Mouse (Mus musculus) myocyte (in vitro differentiated cells): ENCODE results near the gene Krcc1. TPM values are rescaled to one million over a fixed set of nuclear protein-coding genes. Genes with fewer than 3 reads are reported as not detected.
"Not testable (repeated sequence)": the region's sequence is repeated elsewhere in the genome, so short reads cannot be mapped to it uniquely, and the experiment has no call there.

Experiments used
- H3K27me3 ChIP-seq: one replicate; pipeline ENCODE4 v1.6.1; 2011; ENCODE audit not compliant: control insufficient read depth, insufficient read depth, insufficient read length
- H3K36me3 ChIP-seq: one replicate; pipeline ENCODE4 v1.6.1; 2011; ENCODE audit not compliant: control insufficient read depth, insufficient read depth
- H3K4me2 ChIP-seq: one replicate; pipeline ENCODE4 v1.6.1; 2011; ENCODE audit warnings: low read depth, control low read depth
- H3K4me3 ChIP-seq: one replicate; pipeline ENCODE4 v1.5.1; 2011; ENCODE audit warnings: mild to moderate bottlenecking, control low read depth, moderate library complexity
- H3K79me2 ChIP-seq: one replicate; pipeline ENCODE4 v1.6.1; 2011; ENCODE audit not compliant: control insufficient read depth, insufficient read depth
- H3ac ChIP-seq: one replicate; pipeline ENCODE4 v1.6.1; 2011; ENCODE audit not compliant: control insufficient read depth, insufficient read length
- CEBPB ChIP-seq: IDR thresholded peaks from 2 replicates; pipeline ENCODE4 v1.6.1; 2011; ENCODE audit warnings: mild to moderate bottlenecking, moderate library complexity; ENCODE audit not compliant: poor library complexity, insufficient read depth, severe bottlenecking
- E2F4 ChIP-seq: IDR thresholded peaks from one replicate; pipeline ENCODE4 v1.6.1; 2011; ENCODE audit warnings: mild to moderate bottlenecking, control low read depth, moderate library complexity; ENCODE audit not compliant: insufficient read depth
- MAX ChIP-seq: IDR thresholded peaks from one replicate; pipeline ENCODE4 v1.6.1; 2011; ENCODE audit warnings: low read depth, mild to moderate bottlenecking, control low read depth
- MYOD1 ChIP-seq, 3 experiments: IDR thresholded peaks; one replicate each; pipeline ENCODE4 v1.6.1; 2011; ENCODE audit warnings: control low read depth in 2 of 3, low read depth in 2 of 3, mild to moderate bottlenecking in 2 of 3, moderate library complexity in 1 of 3; ENCODE audit not compliant: insufficient read length in 2 of 3, control insufficient read depth in 1 of 3
- MYOG ChIP-seq, 3 experiments: IDR thresholded peaks; one replicate each; pipeline ENCODE4 v1.6.1; 2011; ENCODE audit warnings: control low read depth in 2 of 3, low read depth in 2 of 3, mild to moderate bottlenecking in 2 of 3; ENCODE audit not compliant: insufficient read length in 2 of 3, control insufficient read depth in 1 of 3, insufficient read depth in 1 of 3
- POLR2A ChIP-seq: IDR thresholded peaks from one replicate; pipeline ENCODE4 v1.6.1; 2011; ENCODE audit warnings: low read depth, mild to moderate bottlenecking, control low read depth, moderate library complexity; ENCODE audit not compliant: insufficient read length
- POLR2AphosphoS2 ChIP-seq: IDR thresholded peaks from one replicate; pipeline ENCODE4 v1.6.1; 2011; ENCODE audit warnings: low read depth, control low read depth; ENCODE audit not compliant: insufficient read length
- REST ChIP-seq: IDR thresholded peaks from one replicate; pipeline ENCODE4 v1.6.1; 2011; ENCODE audit warnings: mild to moderate bottlenecking, control low read depth, moderate library complexity; ENCODE audit not compliant: insufficient read depth, insufficient read length
- SRF ChIP-seq: IDR thresholded peaks from one replicate; pipeline ENCODE4 v1.6.1; 2011; ENCODE audit warnings: low read depth; ENCODE audit not compliant: control insufficient read depth, insufficient read length
- TCF12 ChIP-seq: IDR thresholded peaks from one replicate; pipeline ENCODE4 v1.6.1; 2011; ENCODE audit warnings: mild to moderate bottlenecking, control low read depth; ENCODE audit not compliant: poor library complexity, insufficient read depth, severe bottlenecking
- TCF3 ChIP-seq: IDR thresholded peaks from one replicate; pipeline ENCODE4 v1.6.1; 2011; ENCODE audit warnings: low read depth, control low read depth; ENCODE audit not compliant: insufficient read length
- USF1 ChIP-seq: IDR thresholded peaks from one replicate; pipeline ENCODE4 v1.6.1; 2011; ENCODE audit warnings: low read depth, mild to moderate bottlenecking, control low read depth, moderate library complexity
- polyA plus RNA-seq: library from polyadenylated mRNA; unstranded; fragments of >200 nt; fragmentation: generic; extraction: Trizol; gene quantifications from one replicate; pipeline ENCODE4 v1.2.1, GENCODE M21; 2012; ENCODE audit warnings: missing spikeins

The Krcc1 gene
- polyA plus RNA-seq, 1 experiment = 18.6 TPM

- Histone ChIP-seq H3K4me3 (no peak overlapping the region), H3K27me3 (no peaks in the 10 kb centered on the region), H3K79me2 (peaks cover 22% of the 10 kb centered on the region), H3ac (no peak overlapping the region), H3K4me2 (peak overlapping the region; percentile 2), H3K36me3 (no peaks in the 10 kb centered on the region)
- TF ChIP-seq MYOD1 (IDR thresholded peaks at IDR 0.05; ENCODE audit: control insufficient read depth in 1 of 3, insufficient read length in 2 of 3, low read depth in 2 of 3) = no peak
Observed at GRCm38 (mm10) chr6:71268929-71269685, 2.4 kb upstream of the Krcc1 start.

DNA sequence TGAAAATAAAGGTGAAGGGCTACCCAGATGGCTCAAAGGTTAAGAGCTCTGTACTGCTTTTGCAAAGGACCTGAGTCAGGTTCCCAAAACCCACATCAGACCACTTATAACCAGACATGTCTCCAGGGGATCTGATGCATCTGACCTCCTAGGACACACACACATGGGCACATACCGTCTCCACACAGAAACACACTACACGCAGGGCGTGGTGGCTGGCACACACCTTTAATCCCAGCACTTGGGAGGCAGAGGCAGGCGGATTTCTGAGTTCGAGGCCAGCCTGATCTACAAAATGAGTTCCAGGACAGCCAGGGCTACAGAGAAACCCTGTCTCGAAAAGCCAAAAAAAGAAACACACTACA, 1.8 kb upstream of the Krcc1 start:
- not testable (repeated sequence) for H3ac ChIP-seq, H3K4me2 ChIP-seq, H3K36me3 ChIP-seq, H3K27me3 ChIP-seq, H3K4me3 ChIP-seq
- H3K79me2 ChIP-seq = peaks cover 27% of the 10 kb centered on the region

DNA sequence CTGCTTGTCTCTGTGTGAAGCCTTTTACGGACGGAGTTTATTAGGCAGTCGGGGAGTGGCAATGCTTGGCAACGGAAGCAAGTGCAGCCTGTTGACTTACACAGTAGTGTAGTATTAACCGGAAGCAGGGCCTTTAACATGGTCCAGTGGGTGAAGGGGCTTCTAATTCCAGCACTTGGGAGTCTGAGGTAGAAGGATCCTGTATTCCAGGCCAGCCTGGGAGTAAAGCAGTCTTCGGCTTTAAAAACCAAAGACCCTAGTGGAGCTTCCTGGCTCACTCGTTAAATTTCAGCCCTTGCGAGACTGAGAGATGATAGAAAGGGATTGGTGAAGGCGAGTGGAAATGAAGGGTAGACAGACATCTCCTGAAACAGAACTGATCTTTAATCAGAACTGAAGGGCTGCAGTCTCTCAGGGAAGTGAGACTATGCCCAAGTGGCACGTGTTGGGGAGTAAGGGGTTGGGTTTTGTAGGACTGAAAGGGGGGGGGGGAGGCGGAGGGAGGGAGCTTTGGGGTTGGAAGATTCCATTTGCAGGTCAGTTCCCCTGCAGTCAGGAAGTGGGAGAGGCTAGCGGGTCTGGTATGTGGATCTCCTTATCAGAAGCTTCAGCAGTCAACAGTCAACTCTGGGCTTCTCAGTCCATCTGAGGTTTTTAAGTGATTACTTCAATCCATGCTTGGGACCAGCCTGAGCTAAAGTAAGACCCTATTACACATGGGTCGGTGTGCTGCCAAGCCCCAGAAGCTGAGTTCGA, 998 bp upstream of the Krcc1 start:
- H3K36me3 ChIP-seq = no peaks in the 10 kb centered on the region
- H3K27me3 ChIP-seq = no peaks in the 10 kb centered on the region
- H3K4me2 ChIP-seq = peak overlapping the region; percentile 94
- no peak for TF ChIP-seq CEBPB
- no peak for TF ChIP-seq POLR2A
- no peak for TF ChIP-seq TCF12
- TF ChIP-seq MAX = no peak
- TF ChIP-seq MYOD1 (IDR thresholded peaks at IDR 0.05; ENCODE audit: control insufficient read depth in 1 of 3, insufficient read length in 2 of 3, low read depth in 2 of 3) = no peak
- no peak for TF ChIP-seq MYOG (IDR thresholded peaks at IDR 0.05; ENCODE audit: control insufficient read depth in 1 of 3, insufficient read depth in 1 of 3, insufficient read length in 2 of 3, low read depth in 2 of 3)
- TF ChIP-seq E2F4 = no peak
- no peak for TF ChIP-seq REST
- TF ChIP-seq POLR2AphosphoS2 = no peak
- no peak for TF ChIP-seq SRF
- TF ChIP-seq TCF3 = no peak
- TF ChIP-seq USF1 = no peak
- H3ac ChIP-seq = no peak overlapping the region
- peaks cover 27% of the 10 kb centered on the region for H3K79me2 ChIP-seq
- peak overlapping the region; percentile 87 for H3K4me3 ChIP-seq

- H3K4me2 ChIP-seq = peak overlapping the region; percentile 94
- no peaks in the 10 kb centered on the region for H3K27me3 ChIP-seq
- H3ac ChIP-seq = peak overlapping the region; percentile 90
- H3K4me3 ChIP-seq = peak overlapping the region; percentile 87
- no peak for TF ChIP-seq SRF
- TF ChIP-seq POLR2AphosphoS2 = no peak
- TF ChIP-seq TCF12 = no peak
- no peak for TF ChIP-seq MAX
- TF ChIP-seq REST = no peak
- no peak for TF ChIP-seq MYOG (IDR thresholded peaks at IDR 0.05; ENCODE audit: control insufficient read depth in 1 of 3, insufficient read depth in 1 of 3, insufficient read length in 2 of 3, low read depth in 2 of 3)
- no peak for TF ChIP-seq TCF3
- no peak for TF ChIP-seq POLR2A
- TF ChIP-seq MYOD1 (IDR thresholded peaks at IDR 0.05; ENCODE audit: control insufficient read depth in 1 of 3, insufficient read length in 2 of 3, low read depth in 2 of 3) = no peak
- no peak for TF ChIP-seq CEBPB
- no peak for TF ChIP-seq E2F4
- no peak for TF ChIP-seq USF1
- peaks cover 27% of the 10 kb centered on the region for H3K79me2 ChIP-seq
- H3K36me3 ChIP-seq = no peaks in the 10 kb centered on the region
Observed at GRCm38 (mm10) chr6:71271057-71271388, 454 bp upstream of the Krcc1 start.

- no peaks in the 10 kb centered on the region for H3K36me3 ChIP-seq
- H3K79me2 ChIP-seq = peaks cover 27% of the 10 kb centered on the region
- H3K4me3 ChIP-seq = peak overlapping the region; percentile 87
- no peaks in the 10 kb centered on the region for H3K27me3 ChIP-seq
- peak overlapping the region; percentile 90 for H3ac ChIP-seq
- TF ChIP-seq USF1 (no peak), POLR2AphosphoS2 (no peak), E2F4 (no peak), MYOD1 (IDR thresholded peaks at IDR 0.05; ENCODE audit: control insufficient read depth in 1 of 3, insufficient read length in 2 of 3, low read depth in 2 of 3) (no peak)
- H3K4me2 ChIP-seq = peak overlapping the region; percentile 95
Observed at GRCm38 (mm10) chr6:71272316-71272741, 852 bp downstream of the Krcc1 start.
